Mouse (Mus musculus): ENCODE measurements around the gene Ahnak.

DNA sequence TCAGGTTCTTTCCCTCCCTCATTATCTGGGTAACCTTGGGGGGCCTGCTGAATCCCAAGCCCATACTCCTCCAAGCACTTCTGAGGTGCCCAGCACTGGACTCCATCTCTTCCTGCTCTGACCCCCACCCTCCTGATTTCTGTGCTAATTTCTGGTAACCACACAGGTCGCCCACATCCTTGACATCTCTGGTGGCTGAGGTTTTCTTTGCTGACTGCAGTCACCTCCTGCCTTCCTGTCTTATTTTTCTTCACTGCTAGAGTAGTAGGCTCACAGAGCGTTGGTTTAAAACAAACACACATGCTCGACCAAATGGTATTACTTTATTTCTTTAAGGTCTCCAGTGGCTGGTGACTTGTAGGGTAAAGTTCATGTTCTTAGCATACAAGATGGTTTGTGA is 49.1 kb downstream of the Ahnak start:
- TF ChIP-seq CTCF (IDR thresholded peaks at IDR 0.05; ENCODE audit: extremely low read depth, insufficient read length, insufficient replicate concordance, low read depth, low read length) (no peak), POLR2A (IDR thresholded peaks at IDR 0.05; ENCODE audit: low read depth, low read length) (no peak)
